Mouse (Mus musculus) thymus, adult 2 months (tissue): ENCODE data around the gene Gfod2.

ENCODE experiments used
- CTCF ChIP-seq: fragments of 200-500 bp; IDR thresholded peaks from 2 replicates; pipeline ENCODE4 v1.5.1; 2012; ENCODE audit warnings: mild to moderate bottlenecking, control low read depth, low read length, moderate library complexity, borderline replicate concordance; ENCODE audit not compliant: control insufficient read depth, poor library complexity, insufficient read depth; ENCODE audit errors: extremely low read depth
- POLR2A ChIP-seq: fragments of 200-500 bp; IDR thresholded peaks from 2 replicates; pipeline ENCODE4 v1.6.1; 2012; ENCODE audit warnings: mild to moderate bottlenecking, low read length, control low read depth, moderate library complexity; ENCODE audit not compliant: control insufficient read depth, poor library complexity, insufficient read depth; ENCODE audit errors: extremely low read depth

- no peak for TF ChIP-seq CTCF
- TF ChIP-seq POLR2A: no peak
Measured at GRCm38 (mm10) chr8:105716302-105716945, 42.0 kb downstream of the Gfod2 start.
